Mouse (Mus musculus) cerebellum, postnatal 10 days (tissue): ENCODE results near the gene Alpl.

Experiments used
- DNase-seq, 2 experiments: peaks; one replicate each; pipeline ENCODE4 v3.0.0; 2021; ENCODE audit warnings: mixed read lengths in 2 of 2

Gene Alpl

GRCm38 (mm10) chr4:137733459-137733858 is 62.7 kb downstream of the Alpl start:
- peak in 1 of 2 experiments; percentile 39 for DNase-seq

- DNase-seq, result peak; percentile 77 to 86
These were observed 63.2 kb downstream of the Alpl start for GRCm38 (mm10) chr4:137732962-137733361.

DNA sequence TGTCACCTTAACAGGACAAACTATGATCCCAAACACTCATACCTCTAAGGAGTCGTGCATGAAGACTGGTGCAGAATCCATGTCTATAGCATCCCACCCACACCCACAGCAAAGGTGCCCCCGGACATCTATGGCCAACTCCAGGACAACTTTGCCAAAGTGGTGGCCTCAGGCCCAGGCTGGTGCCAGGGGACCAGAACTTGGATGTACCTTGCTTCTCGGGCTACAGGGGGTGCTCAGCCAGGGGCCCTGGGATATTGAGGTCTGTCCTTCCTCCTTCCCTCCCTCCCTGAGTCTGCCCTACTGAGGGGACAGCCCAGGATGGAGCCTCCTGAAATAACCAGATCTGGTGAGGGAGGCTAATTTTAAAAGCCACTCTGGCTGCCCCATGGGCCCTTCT is 63.8 kb downstream of the Alpl start:
- no peak for DNase-seq

DNA sequence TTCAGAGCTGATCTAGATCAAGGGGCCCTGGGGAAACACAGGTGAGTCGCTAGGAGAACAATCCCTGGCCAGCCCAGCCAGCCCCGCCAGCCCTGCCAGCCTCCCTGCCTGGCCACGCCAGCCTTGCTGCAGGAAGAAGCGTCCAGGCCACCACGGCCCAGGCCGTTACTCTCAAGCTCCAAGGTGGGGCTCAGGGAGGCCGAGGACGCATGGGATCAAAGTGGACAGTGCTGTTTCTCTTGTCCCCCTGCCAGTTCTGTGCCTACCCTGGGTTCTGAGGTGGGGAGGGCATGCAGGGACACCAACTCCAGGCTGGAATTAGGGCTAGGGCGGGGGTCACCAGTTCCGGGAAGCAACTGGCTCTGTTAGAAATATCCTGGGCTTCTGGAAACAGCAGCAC is 64.3 kb downstream of the Alpl start:
- peak; percentile 43 to 48 for DNase-seq

- DNase-seq, result peak in 1 of 2 experiments; percentile 13
These were observed 65.4 kb downstream of the Alpl start for GRCm38 (mm10) chr4:137730757-137731156.

DNA sequence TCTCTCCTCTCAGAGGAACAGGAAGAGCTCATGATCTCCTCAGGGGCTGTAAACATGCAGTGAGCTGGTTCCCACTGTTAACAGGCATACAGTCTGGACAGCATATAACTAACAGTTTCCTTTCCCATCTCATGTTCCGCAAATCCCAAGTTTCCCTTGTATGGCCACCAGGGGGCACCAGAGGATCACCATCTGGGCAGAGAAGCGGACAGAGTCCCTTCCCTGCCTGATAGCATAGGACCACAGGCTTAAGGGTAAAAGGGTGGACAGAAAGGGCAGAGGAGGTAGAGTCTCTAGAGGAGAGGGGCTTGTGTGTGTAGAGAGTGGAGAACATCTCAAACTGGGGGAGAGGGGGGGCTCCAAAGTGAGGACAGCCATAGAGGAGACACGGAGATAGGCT is 66.0 kb downstream of the Alpl start:
- peak; percentile 96 to 97 for DNase-seq

- peak; percentile 37 to 45 for DNase-seq
These were observed 66.9 kb downstream of the Alpl start for GRCm38 (mm10) chr4:137729155-137729855.

DNA sequence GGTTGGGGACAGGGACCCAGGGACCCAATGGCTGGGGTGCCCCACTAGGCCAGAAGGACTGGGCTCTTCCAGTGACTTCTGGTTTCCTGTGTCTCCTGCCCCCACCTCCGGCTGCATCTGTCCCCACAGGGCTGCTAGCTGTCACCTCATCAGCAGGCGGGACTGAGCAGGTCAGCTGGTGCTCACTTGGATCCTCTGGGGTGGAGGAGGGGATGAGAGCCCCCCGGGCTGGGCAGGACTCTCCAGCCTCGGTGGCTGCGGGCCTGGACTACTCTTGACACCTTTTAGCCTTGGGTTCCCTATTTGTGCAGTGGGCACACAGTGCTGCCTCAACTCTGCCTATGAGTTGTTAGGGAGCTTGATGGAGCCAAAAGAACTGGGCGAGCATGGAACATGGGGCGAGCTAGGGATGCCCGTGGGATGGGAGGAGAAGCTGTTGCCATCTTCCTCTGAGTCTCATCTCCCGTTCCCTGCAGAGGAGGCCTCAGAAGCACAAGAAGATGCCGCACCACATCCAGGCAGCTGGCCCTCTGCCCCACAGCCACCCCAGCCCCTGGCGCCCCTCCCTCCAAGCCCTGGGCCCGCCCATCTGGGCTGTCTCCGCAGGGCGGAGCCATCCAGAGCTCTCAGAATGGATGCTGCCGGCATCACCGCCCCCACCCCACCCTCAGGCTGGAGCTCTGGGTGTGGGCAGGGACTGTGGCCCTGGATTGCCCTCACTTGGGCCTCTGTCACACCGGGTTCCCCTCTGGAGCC is 67.6 kb downstream of the Alpl start:
- DNase-seq, result peak; percentile 67 to 76

DNA sequence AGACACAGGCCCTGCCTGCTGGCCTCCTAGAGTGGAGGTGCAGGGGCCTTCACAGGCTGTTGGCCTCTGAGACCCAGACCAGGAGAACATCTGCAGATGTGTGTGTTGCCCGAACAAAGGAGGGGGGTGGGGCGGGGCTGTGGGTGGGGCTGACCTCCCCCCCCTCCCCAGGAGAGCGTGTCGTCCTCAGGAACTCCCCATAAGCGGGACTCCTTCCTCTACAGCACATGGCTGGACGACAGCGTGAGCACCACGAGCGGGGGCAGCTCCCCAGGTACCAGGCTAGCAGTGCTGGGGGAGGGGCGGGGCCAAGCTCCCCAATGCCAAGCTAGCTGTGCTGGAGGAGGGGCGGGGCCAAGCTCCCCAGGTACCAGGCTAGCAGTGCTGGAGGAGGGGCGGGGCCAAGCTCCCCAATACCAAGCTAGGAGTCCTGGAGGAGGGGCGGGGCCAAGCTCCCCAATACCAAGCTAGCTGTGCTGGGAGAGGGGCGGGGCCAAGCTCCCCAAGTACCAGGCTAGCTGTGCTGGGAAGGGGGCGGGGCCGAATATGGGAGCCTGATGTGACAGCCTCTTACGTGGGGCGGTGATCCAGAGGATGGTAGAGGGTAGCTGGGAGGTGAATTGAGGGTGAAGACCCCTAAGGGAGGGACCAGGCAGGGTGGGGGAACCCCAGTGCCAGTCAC is 68.5 kb downstream of the Alpl start:
- DNase-seq, result peak; percentile 33 to 54

GRCm38 (mm10) chr4:137726739-137727505 is 69.3 kb downstream of the Alpl start:
- DNase-seq, result peak; percentile 63 to 68

- no peak for DNase-seq
These were observed 70.5 kb downstream of the Alpl start for GRCm38 (mm10) chr4:137725541-137726145.

DNA sequence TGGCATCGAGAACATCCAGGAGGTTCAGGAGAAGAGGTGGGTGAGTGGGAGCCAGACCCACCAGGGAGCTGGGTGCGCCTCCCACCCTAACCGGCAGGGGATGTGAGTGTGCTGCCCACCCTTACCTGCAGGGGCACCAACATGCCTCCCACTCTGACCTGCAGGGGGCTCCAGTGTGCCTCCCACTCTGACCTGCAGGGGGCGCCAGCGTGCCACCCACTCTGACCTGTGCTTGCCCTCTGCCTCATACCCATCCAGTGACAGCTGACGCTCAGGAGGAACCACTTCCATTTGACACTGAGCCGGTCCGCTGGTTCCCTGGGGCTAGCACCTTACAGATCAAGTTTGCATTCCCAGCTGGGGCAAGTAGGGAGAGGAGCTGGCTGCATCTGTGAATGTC is 71.4 kb downstream of the Alpl start:
- peak; percentile 64 to 75 for DNase-seq

DNA sequence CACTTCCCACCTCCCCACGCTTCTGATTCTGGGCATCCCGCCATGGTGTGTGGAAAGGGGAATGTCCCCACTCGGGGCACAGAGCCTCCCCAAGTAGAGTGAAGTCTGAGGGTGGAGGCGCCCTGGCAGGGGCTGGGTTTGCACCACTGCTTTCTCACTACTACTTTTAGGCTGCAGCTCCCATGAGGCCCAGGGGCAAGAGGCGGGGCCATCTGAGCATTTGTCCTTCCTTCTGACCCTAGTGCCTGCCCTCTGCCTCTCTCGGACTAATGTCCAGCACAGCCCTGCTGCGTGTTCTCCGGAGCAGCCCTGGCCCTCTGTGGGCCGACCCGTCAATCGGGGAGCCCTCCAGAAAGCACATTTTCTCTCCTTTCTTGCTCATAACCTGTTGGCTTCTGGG is 72.0 kb downstream of the Alpl start:
- DNase-seq, result peak in 1 of 2 experiments; percentile 34

- DNase-seq, result no peak
These were observed 72.7 kb downstream of the Alpl start for GRCm38 (mm10) chr4:137723527-137723926.

DNA sequence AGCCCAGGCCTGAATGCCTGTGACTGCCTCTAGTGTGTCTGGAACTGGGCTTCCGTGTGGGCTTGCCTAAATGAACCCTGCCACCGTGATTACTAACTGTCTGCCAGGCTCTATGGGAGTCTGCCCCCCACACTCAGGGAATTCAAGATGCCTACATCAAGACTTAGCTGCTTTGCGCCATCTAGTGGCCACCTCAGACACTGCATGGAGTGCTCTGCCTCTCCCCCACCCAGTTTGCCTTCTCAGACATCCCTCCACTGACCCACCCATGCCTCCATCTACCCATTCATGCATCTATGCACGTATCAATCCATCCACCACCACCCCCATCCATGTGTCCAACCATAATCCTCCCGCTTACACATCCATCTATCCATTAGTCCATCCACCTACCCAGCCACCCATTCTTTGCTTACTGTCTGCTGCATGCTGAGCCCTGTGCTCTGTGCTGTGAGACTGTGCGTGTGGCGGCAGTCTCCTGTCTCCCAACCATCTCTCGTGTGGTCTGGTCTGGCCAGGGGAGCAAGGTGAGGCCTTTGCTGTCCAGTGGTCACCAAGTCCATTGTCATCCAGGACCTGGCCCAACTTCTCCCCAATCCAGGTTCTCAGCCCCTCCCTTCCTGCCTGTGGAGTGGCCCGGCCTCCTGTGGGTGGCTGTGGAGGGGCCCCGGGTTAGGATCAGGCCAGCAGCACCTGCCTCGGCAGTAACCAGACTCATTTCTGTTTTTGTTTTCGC is 73.3 kb downstream of the Alpl start:
- peak; percentile 88 to 92 for DNase-seq

DNA sequence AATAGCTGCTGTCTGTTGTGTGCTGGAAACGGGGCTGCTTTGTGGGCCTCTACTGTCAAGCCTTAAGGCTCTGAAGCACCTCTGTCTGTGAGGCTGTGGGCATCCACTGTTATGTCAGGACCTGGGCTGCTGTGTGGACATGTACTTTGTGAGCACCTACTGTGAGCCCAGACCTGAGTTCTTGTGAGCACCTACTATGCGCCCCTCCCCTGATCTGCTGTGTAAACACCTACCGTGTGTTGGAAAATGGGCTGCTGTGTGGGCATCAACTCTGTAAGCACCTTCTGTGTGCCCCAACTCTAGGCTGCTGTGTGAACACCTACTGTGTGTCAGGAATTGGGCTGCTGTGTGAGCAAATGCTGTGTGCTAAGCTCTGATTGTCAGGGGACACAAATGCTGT is 74.0 kb downstream of the Alpl start:
- DNase-seq, result no peak

- DNase-seq, result no peak
These were observed 74.6 kb downstream of the Alpl start for GRCm38 (mm10) chr4:137721563-137721962.

GRCm38 (mm10) chr4:137719378-137720077 is 76.7 kb downstream of the Alpl start:
- DNase-seq, result no peak

GRCm38 (mm10) chr4:137717671-137718070 is 78.5 kb downstream of the Alpl start:
- DNase-seq, result no peak

- DNase-seq, result no peak
These were observed 79.2 kb downstream of the Alpl start for GRCm38 (mm10) chr4:137717005-137717404.

DNA sequence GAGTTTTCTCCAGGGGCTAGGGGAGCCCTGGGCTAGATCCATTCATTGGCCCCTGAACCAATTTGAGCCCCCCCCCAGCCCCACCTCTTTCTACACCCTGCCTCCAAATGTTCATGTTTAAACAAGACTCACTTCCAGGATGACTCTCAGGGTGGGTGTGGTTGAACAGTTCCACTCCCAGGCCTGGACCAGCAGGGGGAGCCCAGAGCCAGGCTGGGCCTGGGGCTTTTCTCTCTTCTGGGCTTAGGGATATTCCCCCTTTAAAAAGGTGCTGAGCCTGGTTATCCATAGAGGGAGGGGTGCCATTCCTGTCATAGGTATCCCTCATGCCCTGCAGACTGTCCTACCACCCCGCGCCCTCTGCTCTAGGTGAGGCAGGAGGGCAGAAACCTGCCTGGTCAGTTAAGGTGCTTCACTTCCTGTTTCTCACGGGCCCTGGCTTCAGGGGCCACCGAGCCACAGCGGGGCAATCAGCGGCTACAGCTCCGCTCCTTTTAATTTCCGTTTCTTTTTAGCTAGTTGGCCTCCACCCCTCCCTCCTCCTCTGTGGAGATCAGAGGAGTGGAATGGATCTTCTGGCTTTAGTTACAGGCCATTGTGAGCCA is 82.1 kb downstream of the Alpl start:
- no peak for DNase-seq
